Mouse (Mus musculus): ENCODE results near the gene Atg4b. TPM values are rescaled to one million over a fixed set of nuclear protein-coding genes. Genes with fewer than 3 reads are reported as not detected.

Atg4b gene
- 64.9 and 69.1 TPM in 2 replicates for polyA plus RNA-seq (2015; fragmentation: Nextera tagmentation; extraction: Ambion mirVana)

- Histone ChIP-seq H3K9me3 (ENCODE audit: control insufficient read depth, low read length) (no peaks in the 10 kb centered on the region), H3K9ac (ENCODE audit: low read depth, low read length) (no peak within 1 kb of the TSS), H3K36me3 (ENCODE audit: control insufficient read depth, insufficient read depth, low read length) (peaks cover 10% of the 10 kb centered on the region; the same call in 1 of the 2 replicates), H3K27me3 (replicated peaks; ENCODE audit: control insufficient read depth, insufficient read depth, low read length) (no peaks in the 10 kb centered on the region), H3K4me2 (ENCODE audit: low read depth, low read length) (no peak within 1 kb of the TSS), H3K27ac (ENCODE audit: low read length) (no peak within 1 kb of the TSS), H3K4me3 (ENCODE audit: low read length) (no peak within 1 kb of the TSS), H3K4me1 (ENCODE audit: control insufficient read depth, insufficient read depth, low read length) (peaks cover 12% of the 10 kb centered on the region)
- no peak for ATAC-seq
- 81% methylated on average over 6 of the region's 6 CpGs for WGBS
Measured at GRCm38 (mm10) chr1:93751290-93751689, at the start of gene Atg4b. Atg4b (plus strand) TSS chr1:93751500.

GRCm38 (mm10) chr1:93702106-93702505 lies 49.2 kb upstream of the Atg4b start:
- no peak overlapping the region for H3K27ac ChIP-seq (ENCODE audit: low read length)
- 82% methylated on average over 1 of the region's 1 CpGs for WGBS
- H3K9me3 ChIP-seq (ENCODE audit: control insufficient read depth, low read length), result no peaks in the 10 kb centered on the region
- no peak for ATAC-seq
- H3K4me1 ChIP-seq (ENCODE audit: control insufficient read depth, insufficient read depth, low read length), result no peaks in the 10 kb centered on the region
- peaks cover 4% of the 10 kb centered on the region; the same call in 1 of the 2 replicates for H3K36me3 ChIP-seq (ENCODE audit: control insufficient read depth, insufficient read depth, low read length)
- no peak overlapping the region for H3K9ac ChIP-seq (ENCODE audit: low read depth, low read length)
- H3K4me2 ChIP-seq (ENCODE audit: low read depth, low read length), result no peak overlapping the region
- no peaks in the 10 kb centered on the region for H3K27me3 ChIP-seq (replicated peaks; ENCODE audit: control insufficient read depth, insufficient read depth, low read length)
- H3K4me3 ChIP-seq (ENCODE audit: low read length), result no peak overlapping the region

DNA sequence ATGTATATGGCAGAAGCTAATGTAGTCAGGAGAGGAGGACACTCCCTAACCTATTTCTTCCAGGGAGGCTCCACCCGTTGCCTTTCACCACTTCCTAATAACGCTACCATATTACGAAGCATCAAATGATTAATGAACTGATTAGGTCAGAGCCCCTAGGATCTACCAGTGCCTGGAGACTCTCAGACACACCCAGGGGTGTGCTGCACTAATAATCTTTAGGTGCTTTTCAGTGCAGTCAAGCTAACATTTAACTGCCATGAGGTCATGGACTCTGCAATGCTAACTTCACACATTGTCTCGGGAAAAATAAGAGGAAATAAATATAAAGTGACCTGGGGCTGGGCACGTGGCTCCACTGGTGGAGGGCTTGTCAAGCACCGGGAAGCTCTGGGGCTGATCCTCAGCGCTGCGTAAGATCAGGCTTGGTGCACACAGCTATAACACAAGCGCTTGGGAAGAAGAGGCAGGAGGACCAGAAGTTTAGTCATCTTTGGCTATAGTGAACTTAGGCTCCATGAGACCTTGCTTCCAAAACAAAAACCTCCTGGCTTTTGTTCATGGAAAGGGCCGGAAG lies 47.7 kb upstream of the Atg4b start:
- no peaks in the 10 kb centered on the region for H3K4me1 ChIP-seq (ENCODE audit: control insufficient read depth, insufficient read depth, low read length)
- WGBS, result 80% methylated on average over 10 of the region's 10 CpGs
- no peak overlapping the region for H3K9ac ChIP-seq (ENCODE audit: low read depth, low read length)
- H3K36me3 ChIP-seq (ENCODE audit: control insufficient read depth, insufficient read depth, low read length), result peaks cover 4% of the 10 kb centered on the region; the same call in 1 of the 2 replicates
- H3K4me3 ChIP-seq (ENCODE audit: low read length), result no peak overlapping the region
- H3K27me3 ChIP-seq (replicated peaks; ENCODE audit: control insufficient read depth, insufficient read depth, low read length), result no peaks in the 10 kb centered on the region
- peak; percentile 92 for ATAC-seq
- no peaks in the 10 kb centered on the region for H3K9me3 ChIP-seq (ENCODE audit: control insufficient read depth, low read length)
- peak overlapping the region; percentile 27; the same call in 1 of the 2 replicates for H3K27ac ChIP-seq (ENCODE audit: low read length)
- H3K4me2 ChIP-seq (ENCODE audit: low read depth, low read length), result no peak overlapping the region

- Histone ChIP-seq H3K27me3 (replicated peaks; ENCODE audit: control insufficient read depth, insufficient read depth, low read length) (no peaks in the 10 kb centered on the region), H3K9ac (ENCODE audit: low read depth, low read length) (no peak overlapping the region), H3K4me3 (ENCODE audit: low read length) (no peak overlapping the region), H3K4me1 (ENCODE audit: control insufficient read depth, insufficient read depth, low read length) (no peaks in the 10 kb centered on the region), H3K4me2 (ENCODE audit: low read depth, low read length) (no peak overlapping the region), H3K27ac (ENCODE audit: low read length) (no peak overlapping the region), H3K36me3 (ENCODE audit: control insufficient read depth, insufficient read depth, low read length) (peaks cover 4% of the 10 kb centered on the region; the same call in 1 of the 2 replicates), H3K9me3 (ENCODE audit: control insufficient read depth, low read length) (no peaks in the 10 kb centered on the region)
- ATAC-seq, result no peak
- 87% methylated on average over 9 of the region's 9 CpGs for WGBS
Measured at GRCm38 (mm10) chr1:93704341-93704740, 47.0 kb upstream of the Atg4b start.

DNA sequence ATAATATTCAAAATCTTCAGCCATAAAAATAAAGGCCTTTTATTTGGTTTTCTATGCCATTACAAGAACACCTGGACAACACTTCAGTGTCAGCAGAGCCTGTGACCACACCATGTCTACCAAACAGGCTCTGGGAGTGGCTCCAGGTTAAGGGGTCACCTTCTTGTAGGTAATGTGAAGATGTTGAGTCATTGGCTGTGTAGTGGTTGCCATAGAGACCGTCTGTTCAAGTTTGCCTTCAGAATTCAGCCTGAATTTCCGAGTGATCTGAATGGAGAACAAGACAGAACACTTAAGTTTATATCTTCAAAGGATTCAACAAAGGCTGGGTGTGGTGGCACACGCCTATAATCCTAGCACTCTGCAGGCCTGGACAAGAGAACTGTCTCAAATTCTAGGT lies 45.9 kb upstream of the Atg4b start:
- WGBS, result 61% methylated on average over 3 of the region's 3 CpGs
- ATAC-seq, result no peak
- Histone ChIP-seq H3K9ac (ENCODE audit: low read depth, low read length) (no peak overlapping the region), H3K4me2 (ENCODE audit: low read depth, low read length) (no peak overlapping the region), H3K9me3 (ENCODE audit: control insufficient read depth, low read length) (no peaks in the 10 kb centered on the region), H3K27ac (ENCODE audit: low read length) (no peak overlapping the region), H3K27me3 (replicated peaks; ENCODE audit: control insufficient read depth, insufficient read depth, low read length) (no peaks in the 10 kb centered on the region), H3K4me3 (ENCODE audit: low read length) (no peak overlapping the region), H3K4me1 (ENCODE audit: control insufficient read depth, insufficient read depth, low read length) (no peaks in the 10 kb centered on the region), H3K36me3 (ENCODE audit: control insufficient read depth, insufficient read depth, low read length) (peaks cover 4% of the 10 kb centered on the region; the same call in 1 of the 2 replicates)

DNA sequence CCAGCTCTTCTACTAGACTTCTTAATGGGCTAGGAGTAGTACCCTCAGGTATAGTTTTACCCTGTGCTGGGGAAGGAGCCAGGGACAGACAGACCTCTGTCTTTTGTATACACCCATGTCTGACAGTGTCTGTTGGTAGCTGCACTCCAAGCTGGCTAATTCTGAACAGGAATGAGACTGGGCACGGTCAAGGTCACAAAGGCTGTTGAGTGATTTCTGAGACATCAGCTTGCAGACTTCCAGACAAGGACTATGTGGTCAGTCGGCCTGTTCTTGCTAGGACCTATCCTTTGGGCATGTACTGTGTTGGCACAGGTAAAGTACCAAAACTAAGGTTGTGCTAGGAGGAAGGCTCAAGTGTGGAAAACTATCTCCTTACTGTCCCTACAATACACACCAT lies 35.1 kb upstream of the Atg4b start:
- WGBS, result 90% methylated on average over 2 of the region's 2 CpGs
- Histone ChIP-seq H3K4me3 (ENCODE audit: low read length) (no peak overlapping the region), H3K36me3 (ENCODE audit: control insufficient read depth, insufficient read depth, low read length) (no peaks in the 10 kb centered on the region), H3K9ac (ENCODE audit: low read depth, low read length) (no peak overlapping the region), H3K4me2 (ENCODE audit: low read depth, low read length) (no peak overlapping the region), H3K27ac (ENCODE audit: low read length) (no peak overlapping the region), H3K9me3 (ENCODE audit: control insufficient read depth, low read length) (no peaks in the 10 kb centered on the region), H3K27me3 (replicated peaks; ENCODE audit: control insufficient read depth, insufficient read depth, low read length) (no peaks in the 10 kb centered on the region), H3K4me1 (ENCODE audit: control insufficient read depth, insufficient read depth, low read length) (no peaks in the 10 kb centered on the region)
- ATAC-seq, result no peak

DNA sequence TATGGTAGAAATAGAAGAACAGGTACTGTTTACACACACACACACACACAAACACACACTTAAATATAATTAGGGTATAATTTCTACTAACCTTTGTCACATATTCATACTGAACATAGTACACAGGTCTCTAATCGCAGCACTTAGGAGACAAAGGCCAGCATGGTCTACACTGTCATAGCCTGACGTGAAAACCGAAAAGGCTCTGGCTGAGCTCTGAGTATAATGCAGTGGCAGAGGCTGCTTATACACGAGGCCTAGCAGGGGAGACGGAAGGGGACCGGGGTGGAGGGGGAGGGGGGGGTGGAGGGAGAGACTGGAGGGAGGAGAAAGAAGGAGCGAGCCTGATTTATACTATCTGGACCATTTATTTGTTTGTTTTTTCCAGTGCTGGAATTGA lies 29.7 kb upstream of the Atg4b start:
- no peak for ATAC-seq
- H3K4me2 ChIP-seq (ENCODE audit: low read depth, low read length), result no peak overlapping the region
- no peak overlapping the region for H3K4me3 ChIP-seq (ENCODE audit: low read length)
- no peaks in the 10 kb centered on the region for H3K4me1 ChIP-seq (ENCODE audit: control insufficient read depth, insufficient read depth, low read length)
- peaks cover 3% of the 10 kb centered on the region; the same call in 1 of the 2 replicates for H3K36me3 ChIP-seq (ENCODE audit: control insufficient read depth, insufficient read depth, low read length)
- no peaks in the 10 kb centered on the region for H3K27me3 ChIP-seq (replicated peaks; ENCODE audit: control insufficient read depth, insufficient read depth, low read length)
- H3K27ac ChIP-seq (ENCODE audit: low read length), result no peak overlapping the region
- no peaks in the 10 kb centered on the region for H3K9me3 ChIP-seq (ENCODE audit: control insufficient read depth, low read length)
- no peak overlapping the region for H3K9ac ChIP-seq (ENCODE audit: low read depth, low read length)
- 60% methylated on average over 7 of the region's 7 CpGs for WGBS

- Histone ChIP-seq H3K4me1 (ENCODE audit: control insufficient read depth, insufficient read depth, low read length) (no peaks in the 10 kb centered on the region), H3K9me3 (ENCODE audit: control insufficient read depth, low read length) (no peaks in the 10 kb centered on the region), H3K27ac (ENCODE audit: low read length) (0 out of 2 replicates have a peak overlapping the region, but pooled peaks have one; percentile 15), H3K27me3 (replicated peaks; ENCODE audit: control insufficient read depth, insufficient read depth, low read length) (no peaks in the 10 kb centered on the region), H3K4me3 (ENCODE audit: low read length) (no peak overlapping the region), H3K36me3 (ENCODE audit: control insufficient read depth, insufficient read depth, low read length) (peaks cover 3% of the 10 kb centered on the region; the same call in 1 of the 2 replicates), H3K4me2 (ENCODE audit: low read depth, low read length) (no peak overlapping the region), H3K9ac (ENCODE audit: low read depth, low read length) (no peak overlapping the region)
- WGBS, result 80% methylated on average over 3 of the region's 3 CpGs
- ATAC-seq, result peak; percentile 52
Measured at GRCm38 (mm10) chr1:93724623-93725022, 26.7 kb upstream of the Atg4b start.

DNA sequence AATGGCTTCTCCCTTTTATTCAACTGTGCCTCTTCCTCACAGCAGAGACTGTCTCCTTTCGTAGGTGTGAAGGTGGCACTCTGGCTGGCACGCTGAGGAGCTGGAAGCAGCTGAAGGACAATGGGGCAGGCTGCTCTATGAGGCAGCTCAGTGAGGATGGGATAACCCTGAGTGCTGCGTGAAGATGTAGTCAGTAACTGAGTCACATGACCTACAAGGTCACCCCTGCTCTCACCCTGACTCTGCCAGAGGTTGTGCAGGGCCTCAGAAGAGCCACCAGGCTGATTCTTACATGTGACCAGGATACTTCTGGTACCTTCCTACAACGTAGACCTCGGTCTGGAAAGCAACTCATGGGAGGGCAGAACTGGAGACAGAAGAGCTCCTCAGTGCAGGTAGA lies 25.6 kb upstream of the Atg4b start:
- 91% methylated on average over 5 of the region's 5 CpGs for WGBS
- no peak overlapping the region for H3K4me2 ChIP-seq (ENCODE audit: low read depth, low read length)
- no peak overlapping the region for H3K9ac ChIP-seq (ENCODE audit: low read depth, low read length)
- H3K27ac ChIP-seq (ENCODE audit: low read length), result no peak overlapping the region
- no peak overlapping the region for H3K4me3 ChIP-seq (ENCODE audit: low read length)
- H3K4me1 ChIP-seq (ENCODE audit: control insufficient read depth, insufficient read depth, low read length), result no peaks in the 10 kb centered on the region
- no peaks in the 10 kb centered on the region for H3K9me3 ChIP-seq (ENCODE audit: control insufficient read depth, low read length)
- H3K27me3 ChIP-seq (replicated peaks; ENCODE audit: control insufficient read depth, insufficient read depth, low read length), result no peaks in the 10 kb centered on the region
- ATAC-seq, result peak; percentile 21; the same call in 1 of the 2 replicates
- peaks cover 3% of the 10 kb centered on the region; the same call in 1 of the 2 replicates for H3K36me3 ChIP-seq (ENCODE audit: control insufficient read depth, insufficient read depth, low read length)

- Histone ChIP-seq H3K4me3 (ENCODE audit: low read length) (no peak overlapping the region), H3K9ac (ENCODE audit: low read depth, low read length) (no peak overlapping the region), H3K4me1 (ENCODE audit: control insufficient read depth, insufficient read depth, low read length) (no peaks in the 10 kb centered on the region), H3K4me2 (ENCODE audit: low read depth, low read length) (no peak overlapping the region), H3K27me3 (replicated peaks; ENCODE audit: control insufficient read depth, insufficient read depth, low read length) (no peaks in the 10 kb centered on the region), H3K27ac (ENCODE audit: low read length) (no peak overlapping the region), H3K9me3 (ENCODE audit: control insufficient read depth, low read length) (no peaks in the 10 kb centered on the region), H3K36me3 (ENCODE audit: control insufficient read depth, insufficient read depth, low read length) (peaks cover 3% of the 10 kb centered on the region; the same call in 1 of the 2 replicates)
- no peak for ATAC-seq
- 73% methylated on average over 3 of the region's 3 CpGs for WGBS
Measured at GRCm38 (mm10) chr1:93726116-93726515, 25.2 kb upstream of the Atg4b start.

All from intestine, embryonic 16.5 days (tissue).